ENCODE assay signal across 8 mouse cellular contexts in genomic region chr12:57545371-57546241, GRCm38 (mm10). TPM values are rescaled to one million over a fixed set of nuclear protein-coding genes. Genes with fewer than 3 reads are reported as not detected.
DNase-seq lines count a peak whose midpoint lies in the region; ATAC-seq and TF ChIP-seq lines count a peak whose summit lies in the region.
"Had no signal": no experiment of that assay in that cellular context is flagged by ENCODE, and none has a peak within 500 bp of the region (broad histone marks: within the 10 kb centered on the region; RNA-seq: fewer than 3 reads in every experiment).

No protein-coding gene starts in this region.

- H3K27ac ChIP-seq in ES-Bruce4 (ENCODE audit: insufficient read depth, low read length): no peak overlapping the region
- 0 out of 2 replicates have a peak overlapping the region, but pooled peaks have one; percentile 21 for H3K27ac ChIP-seq in forebrain, embryonic 14.5 days (ENCODE audit: low read depth, low read length)
- H3K27ac ChIP-seq in kidney, postnatal 0 days: no peak overlapping the region

- ATAC-seq in forebrain, embryonic 14.5 days: peak; percentile 56
- peak; percentile 55; the same call in 1 of the 2 replicates for ATAC-seq in kidney, postnatal 0 days (replicated peaks; ENCODE audit: low FRiP score, low read depth)
- ATAC-seq in megakaryocyte progenitor cell, adult 5-6 weeks (replicated peaks; ENCODE audit: poor library complexity): no peak

- H3K9ac ChIP-seq in ES-Bruce4 (ENCODE audit: low read depth, poor library complexity, severe bottlenecking): peak overlapping the region; percentile 78
- peak overlapping the region; percentile 41 for H3K9ac ChIP-seq in forebrain, embryonic 14.5 days (ENCODE audit: low read length)
- no peak overlapping the region for H3K9ac ChIP-seq in kidney, postnatal 0 days (ENCODE audit: low read depth, low read length)

- peaks cover 37% of the 10 kb centered on the region for H3K27me3 ChIP-seq in ES-Bruce4 (ENCODE audit: control insufficient read depth, insufficient read depth, low read length, poor library complexity, severe bottlenecking)
- H3K27me3 ChIP-seq in forebrain, embryonic 14.5 days (replicated peaks; ENCODE audit: control insufficient read depth, insufficient read depth, low read length): peaks cover 98% of the 10 kb centered on the region
- H3K27me3 ChIP-seq in kidney, postnatal 0 days (ENCODE audit: insufficient read depth, low read length): peaks cover 80% of the 10 kb centered on the region
- H3K27me3 ChIP-seq in megakaryocyte, embryonic 14.5 days (replicated peaks): peaks cover 95% of the 10 kb centered on the region

- H3K4me2 ChIP-seq in forebrain, embryonic 14.5 days (ENCODE audit: low read length): peak overlapping the region; percentile 79
- peak overlapping the region; percentile 67 for H3K4me2 ChIP-seq in kidney, postnatal 0 days (ENCODE audit: low read length)

- peak overlapping the region; percentile 95 for H3K4me3 ChIP-seq in ES-Bruce4 (ENCODE audit: low read depth, low read length)
- peak overlapping the region; percentile 36 for H3K4me3 ChIP-seq in forebrain, embryonic 14.5 days (ENCODE audit: low read depth, low read length)
- H3K4me3 ChIP-seq in kidney, postnatal 0 days (replicated peaks; ENCODE audit: low read depth, low read length): peak overlapping the region; percentile 38
- H3K4me3 ChIP-seq in megakaryocyte, embryonic 14.5 days (replicated peaks): peak overlapping the region; percentile 93

- WGBS in forebrain, embryonic 14.5 days: under 1% methylated on average over 79 of the region's 106 CpGs
- WGBS in kidney, postnatal 0 days: 3% methylated on average over 105 of the region's 106 CpGs

- H3K4me1 ChIP-seq in ES-Bruce4 (ENCODE audit: control insufficient read depth, insufficient read depth, low read length): no peaks in the 10 kb centered on the region
- peaks cover 6% of the 10 kb centered on the region; the same call in 1 of the 2 replicates for H3K4me1 ChIP-seq in forebrain, embryonic 14.5 days (ENCODE audit: control insufficient read depth, insufficient read depth, low read length)
- peaks cover 8% of the 10 kb centered on the region for H3K4me1 ChIP-seq in kidney, postnatal 0 days (replicated peaks; ENCODE audit: insufficient read depth, low read length)
- H3K4me1 ChIP-seq in megakaryocyte, embryonic 14.5 days: peaks cover 67% of the 10 kb centered on the region

- no peaks in the 10 kb centered on the region for H3K36me3 ChIP-seq in ES-Bruce4 (ENCODE audit: control insufficient read depth, insufficient read depth, low read length, poor library complexity, severe bottlenecking)
- no peaks in the 10 kb centered on the region for H3K36me3 ChIP-seq in forebrain, embryonic 14.5 days (ENCODE audit: control insufficient read depth, insufficient read depth, low read length)
- H3K36me3 ChIP-seq in kidney, postnatal 0 days (ENCODE audit: insufficient read depth, low read length): no peaks in the 10 kb centered on the region
- no peaks in the 10 kb centered on the region for H3K36me3 ChIP-seq in megakaryocyte, embryonic 14.5 days (replicated peaks; ENCODE audit: low read length)

- DNase-seq in A20 (ENCODE audit: low read depth, low spot score): peak; percentile 56
- peak; percentile 36 for DNase-seq in forebrain, embryonic 14.5 days (ENCODE audit: low spot score)
- no peak for DNase-seq in kidney, postnatal 0 days (ENCODE audit: low spot score)
- no peak for DNase-seq in T-cell, adult 2 months (ENCODE audit: low spot score)

- no peak for TF ChIP-seq EP300 in ES-Bruce4 (IDR thresholded peaks at IDR 0.05; ENCODE audit: insufficient read depth, low read depth, low read length)

- no peaks in the 10 kb centered on the region for H3K9me3 ChIP-seq in ES-Bruce4 (replicated peaks; ENCODE audit: control insufficient read depth, insufficient read depth, low read length, poor library complexity, severe bottlenecking)
- H3K9me3 ChIP-seq in forebrain, embryonic 14.5 days (replicated peaks; ENCODE audit: control insufficient read depth, low read length): no peaks in the 10 kb centered on the region
- H3K9me3 ChIP-seq in kidney, postnatal 0 days (replicated peaks; ENCODE audit: low read length): no peaks in the 10 kb centered on the region
- H3K9me3 ChIP-seq in megakaryocyte, embryonic 14.5 days: peaks cover 24% of the 10 kb centered on the region

- no peak for TF ChIP-seq CTCF in ES-Bruce4 (IDR thresholded peaks at IDR 0.05; ENCODE audit: low read depth, low read length)
- TF ChIP-seq CTCF in kidney, postnatal 0 days (IDR thresholded peaks at IDR 0.05; ENCODE audit: low read depth): no peak

- no peak for TF ChIP-seq POLR2A in ES-Bruce4 (IDR thresholded peaks at IDR 0.05; ENCODE audit: insufficient read depth, low read length)

RNA-seq across cellular contexts. Expression of gene Foxa1, which starts 1.1 kb away (rescaled TPM):
- 0.62 and 0.85 TPM in 2 replicates for polyA plus RNA-seq in ES-Bruce4 (2011; ENCODE audit: insufficient read depth, insufficient read length, low read depth, missing spikeins)
- 0.63 and 0.75 TPM in 2 replicates for polyA plus RNA-seq in forebrain, embryonic 14.5 days (2014; fragmentation: Nextera tagmentation; extraction: Ambion mirVana)
- 0.57 and 1.7 TPM in 2 replicates for polyA plus RNA-seq in kidney, postnatal 0 days (2015; fragmentation: Nextera tagmentation; extraction: Ambion mirVana)
- not detected in 2 replicates for polyA plus RNA-seq in megakaryocyte, embryonic 14.5 days (2012; ENCODE audit: insufficient read depth, low replicate concordance)
- total RNA-seq in megakaryocyte progenitor cell, adult 5-6 weeks (2015): 0.47 TPM in 1 of 2 replicates, not detected in the other
- total RNA-seq in megakaryocyte progenitor cell, adult 5-6 weeks (2017): not detected in 2 replicates
- total RNA-seq: common myeloid progenitor, adult 5-6 weeks had no signal

RNA-seq across cellular contexts. Expression of gene Ttc6, which starts 18.3 kb away (rescaled TPM):
- 0.22 and 0.24 TPM in 2 replicates for polyA plus RNA-seq in ES-Bruce4 (2011; ENCODE audit: insufficient read depth, insufficient read length, low read depth, missing spikeins)
- polyA plus RNA-seq in forebrain, embryonic 14.5 days (2014; fragmentation: Nextera tagmentation; extraction: Ambion mirVana): 0.24 and 0.61 TPM in 2 replicates
- 0.09 and 0.18 TPM in 2 replicates for polyA plus RNA-seq in kidney, postnatal 0 days (2015; fragmentation: Nextera tagmentation; extraction: Ambion mirVana)
- polyA plus RNA-seq in megakaryocyte, embryonic 14.5 days (2012; ENCODE audit: insufficient read depth, low replicate concordance): not detected in 2 replicates
- not detected in 2 replicates for total RNA-seq in megakaryocyte progenitor cell, adult 5-6 weeks (2015)
- not detected in 2 replicates for total RNA-seq in megakaryocyte progenitor cell, adult 5-6 weeks (2017)
- total RNA-seq: common myeloid progenitor, adult 5-6 weeks had no signal

Comparison
In these comparisons a context has a peak if more than half of its experiments do, and no peak if none do; other contexts are left out.
1. DNase-seq: peak in A20 (single experiment) and forebrain, embryonic 14.5 days (single experiment); none in kidney, postnatal 0 days (single experiment) and T-cell, adult 2 months (single experiment).
2. H3K4me3 ChIP-seq: peak in every context shown above with its lines; median percentile 95 in ES-Bruce4; 93 in megakaryocyte, embryonic 14.5 days; 38 in kidney, postnatal 0 days; 36 in forebrain, embryonic 14.5 days.